Mouse (Mus musculus) forebrain, embryonic 14.5 days (tissue): Measurements from ENCODE around the gene Krtap24-1. TPM values are rescaled to one million over a fixed set of nuclear protein-coding genes. Genes with fewer than 3 reads are reported as not detected.

Experiments
- ATAC-seq: fragments of 200-750 bp; cut with Nextera tagmentation; 2 replicates; pipeline ENCODE4 v1.8.0; 2017; ENCODE audit warnings: mild to moderate bottlenecking, moderate library complexity
- DNase-seq: peaks from one replicate; pipeline ENCODE4 v3.0.0-alpha.2; 2015; ENCODE audit warnings: low spot score
- H3K27ac ChIP-seq: fragments of 300-500 bp; sonication (generic); 2 replicates; pipeline ENCODE4 v1.5.1; 2014; ENCODE audit warnings: low read depth, mild to moderate bottlenecking, control low read depth, low read length, moderate library complexity
- H3K27me3 ChIP-seq: fragments of 300-500 bp; sonication (generic); replicated peaks from 2 replicates; pipeline ENCODE4 v1.6.1; 2014; ENCODE audit warnings: low read length, control low read depth, mixed read lengths; ENCODE audit not compliant: control insufficient read depth, insufficient read depth
- H3K36me3 ChIP-seq: fragments of 300-500 bp; sonication (generic); 2 replicates; pipeline ENCODE4 v1.6.1; 2014; ENCODE audit warnings: low read length, control low read depth; ENCODE audit not compliant: control insufficient read depth, insufficient read depth
- H3K4me1 ChIP-seq: fragments of 300-500 bp; sonication (generic); 2 replicates; pipeline ENCODE4 v1.6.1; 2014; ENCODE audit warnings: antibody characterized with exemption, low read length, control low read depth; ENCODE audit not compliant: control insufficient read depth, insufficient read depth
- H3K4me2 ChIP-seq: fragments of 300-500 bp; sonication (generic); 2 replicates; pipeline ENCODE4 v1.6.1; 2014; ENCODE audit warnings: mild to moderate bottlenecking, control low read depth, low read length
- H3K4me3 ChIP-seq: fragments of 300-500 bp; sonication (generic); 2 replicates; pipeline ENCODE4 v1.5.1; 2014; ENCODE audit warnings: low read depth, low read length, control low read depth
- H3K9ac ChIP-seq: fragments of 300-500 bp; sonication (generic); 2 replicates; pipeline ENCODE4 v1.6.1; 2014; ENCODE audit warnings: mild to moderate bottlenecking, low read length, control low read depth, moderate library complexity
- H3K9me3 ChIP-seq: fragments of 300-500 bp; sonication (generic); replicated peaks from 2 replicates; pipeline ENCODE4 v1.6.1; 2016; ENCODE audit warnings: low read length, control low read depth, mixed read lengths; ENCODE audit not compliant: control insufficient read depth
- WGBS: fragments of 180-500 bp; shearing (Covaris S2); extraction: QIAGEN DNeasy Blood & Tissue Kit; methylation state at CpG from one replicate; pipeline ENCODE4 v1.1.7; 2014; 5-methylcytosine and 5-hydroxymethylcytosine counted together
- polyA plus RNA-seq: library from polyadenylated mRNA; unstranded; fragments of >200 nt; fragmentation: Nextera tagmentation; extraction: Ambion mirVana; gene quantifications from 2 replicates; pipeline ENCODE4 v1.2.1, GENCODE M21; 2014

Gene Krtap24-1
- polyA plus RNA-seq, 1 experiment from 2014 or later = not detected

- DNase-seq = no peak
- Histone ChIP-seq H3K4me2 (no peak within 1 kb of the TSS), H3K4me1 (no peaks in the 10 kb centered on the region), H3K27me3 (no peaks in the 10 kb centered on the region), H3K9me3 (no peaks in the 10 kb centered on the region), H3K36me3 (no peaks in the 10 kb centered on the region), H3K27ac (no peak within 1 kb of the TSS), H3K4me3 (no peak within 1 kb of the TSS), H3K9ac (no peak within 1 kb of the TSS)
- ATAC-seq = no peak
- WGBS = 97% methylated on average over 4 of the region's 4 CpGs
These were observed 15.5 kb upstream of the Krtap24-1 start, which contains the start of gene 2310079G19Rik for GRCm38 (mm10) chr16:88627566-88627965. 2310079G19Rik (minus strand) TSS chr16:88627666.

GRCm38 (mm10) chr16:88612712-88613111, 633 bp upstream of the Krtap24-1 start:
- DNase-seq = no peak
- WGBS = 69% methylated on average over 4 of the region's 4 CpGs
- H3K27ac ChIP-seq = no peak overlapping the region
- H3K36me3 ChIP-seq = no peaks in the 10 kb centered on the region
- H3K9ac ChIP-seq = no peak overlapping the region
- H3K4me1 ChIP-seq = no peaks in the 10 kb centered on the region
- no peaks in the 10 kb centered on the region for H3K27me3 ChIP-seq
- H3K4me2 ChIP-seq = no peak overlapping the region
- H3K4me3 ChIP-seq = no peak overlapping the region
- H3K9me3 ChIP-seq = no peaks in the 10 kb centered on the region
- ATAC-seq = no peak

GRCm38 (mm10) chr16:88604570-88604969, 7.5 kb downstream of the Krtap24-1 start:
- H3K27me3 ChIP-seq = no peaks in the 10 kb centered on the region
- H3K9ac ChIP-seq = no peak overlapping the region
- DNase-seq (no peak), ATAC-seq (no peak)
- no peaks in the 10 kb centered on the region for H3K4me1 ChIP-seq
- no peak overlapping the region for H3K27ac ChIP-seq
- no peaks in the 10 kb centered on the region for H3K9me3 ChIP-seq
- no peak overlapping the region for H3K4me2 ChIP-seq
- H3K4me3 ChIP-seq = no peak overlapping the region
- no peaks in the 10 kb centered on the region for H3K36me3 ChIP-seq
- WGBS = 76% methylated on average over 6 of the region's 6 CpGs

DNA sequence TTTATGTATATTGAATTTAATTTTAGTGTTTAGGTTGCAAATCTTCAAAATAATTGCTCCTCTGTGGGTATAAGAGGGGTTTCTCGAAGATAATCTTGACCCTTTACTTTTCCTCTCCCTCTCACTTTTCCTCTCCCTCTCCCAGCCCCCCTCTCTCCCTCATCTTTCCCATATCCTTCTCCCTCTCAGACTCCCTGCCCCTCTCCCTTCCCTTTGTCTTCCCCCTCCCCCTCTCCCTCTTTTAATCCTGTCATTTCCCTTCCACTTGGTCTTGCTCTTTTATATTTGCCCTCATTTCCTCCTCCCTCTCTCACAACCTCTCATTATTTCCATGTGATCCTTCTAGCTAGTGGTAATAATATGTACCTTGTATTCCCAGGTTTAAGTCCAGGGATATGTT, 9.6 kb downstream of the Krtap24-1 start:
- 23% methylated on average over 1 of the region's 1 CpGs for WGBS
- DNase-seq = no peak
- Histone ChIP-seq H3K9me3 (no peaks in the 10 kb centered on the region), H3K27me3 (no peaks in the 10 kb centered on the region), H3K4me2 (no peak overlapping the region), H3K4me1 (no peaks in the 10 kb centered on the region), H3K9ac (no peak overlapping the region), H3K27ac (no peak overlapping the region), H3K36me3 (no peaks in the 10 kb centered on the region), H3K4me3 (no peak overlapping the region)
- no peak for ATAC-seq

- H3K27ac ChIP-seq = no peak overlapping the region
- H3K4me2 ChIP-seq = no peak overlapping the region
- no peak overlapping the region for H3K4me3 ChIP-seq
- WGBS = 83% methylated on average over 8 of the region's 8 CpGs
- H3K9me3 ChIP-seq = no peaks in the 10 kb centered on the region
- ATAC-seq (no peak), DNase-seq (no peak)
- H3K27me3 ChIP-seq = no peaks in the 10 kb centered on the region
- H3K36me3 ChIP-seq = no peaks in the 10 kb centered on the region
- H3K9ac ChIP-seq = no peak overlapping the region
- H3K4me1 ChIP-seq = no peaks in the 10 kb centered on the region
These were observed 11.8 kb downstream of the Krtap24-1 start for GRCm38 (mm10) chr16:88600303-88600702.

GRCm38 (mm10) chr16:88599504-88600237, 12.4 kb downstream of the Krtap24-1 start:
- Histone ChIP-seq H3K36me3 (no peaks in the 10 kb centered on the region), H3K9me3 (no peaks in the 10 kb centered on the region), H3K27me3 (no peaks in the 10 kb centered on the region), H3K4me2 (no peak overlapping the region), H3K4me1 (no peaks in the 10 kb centered on the region), H3K4me3 (no peak overlapping the region), H3K9ac (no peak overlapping the region), H3K27ac (no peak overlapping the region)
- no peak for ATAC-seq
- WGBS = 58% methylated on average over 16 of the region's 16 CpGs
- no peak for DNase-seq

DNA sequence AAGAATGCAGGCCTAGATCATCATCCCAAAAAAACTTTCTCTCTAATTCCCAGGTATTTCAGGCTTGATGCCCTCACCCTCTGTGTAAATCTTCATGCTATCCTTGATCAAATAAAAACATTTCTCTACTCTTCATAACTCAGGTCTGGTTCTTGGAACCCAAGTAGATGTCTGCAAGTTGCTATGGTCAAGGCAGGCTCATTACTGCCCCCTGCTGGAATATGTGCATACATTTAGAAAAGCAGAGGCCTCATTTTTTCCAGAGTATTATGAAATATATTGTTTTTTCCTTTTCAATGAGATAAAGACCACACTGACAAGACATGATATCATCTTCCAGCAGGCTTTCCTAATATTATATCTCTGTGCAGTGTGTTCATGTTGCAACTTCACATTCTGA, 19.3 kb downstream of the Krtap24-1 start:
- H3K4me3 ChIP-seq = no peak overlapping the region
- no peaks in the 10 kb centered on the region for H3K27me3 ChIP-seq
- no peak overlapping the region for H3K4me2 ChIP-seq
- ATAC-seq (no peak), DNase-seq (no peak)
- H3K9me3 ChIP-seq = no peaks in the 10 kb centered on the region
- no peaks in the 10 kb centered on the region for H3K4me1 ChIP-seq
- no peak overlapping the region for H3K9ac ChIP-seq
- no peaks in the 10 kb centered on the region for H3K36me3 ChIP-seq
- no peak overlapping the region for H3K27ac ChIP-seq

GRCm38 (mm10) chr16:88583338-88583737, 28.7 kb downstream of the Krtap24-1 start:
- Histone ChIP-seq H3K27me3 (no peaks in the 10 kb centered on the region), H3K4me1 (no peaks in the 10 kb centered on the region), H3K9me3 (no peaks in the 10 kb centered on the region), H3K36me3 (no peaks in the 10 kb centered on the region), H3K4me3 (no peak overlapping the region), H3K4me2 (no peak overlapping the region), H3K27ac (no peak overlapping the region), H3K9ac (no peak overlapping the region)
- WGBS = 92% methylated on average over 9 of the region's 9 CpGs
- ATAC-seq = no peak
- DNase-seq = no peak

DNA sequence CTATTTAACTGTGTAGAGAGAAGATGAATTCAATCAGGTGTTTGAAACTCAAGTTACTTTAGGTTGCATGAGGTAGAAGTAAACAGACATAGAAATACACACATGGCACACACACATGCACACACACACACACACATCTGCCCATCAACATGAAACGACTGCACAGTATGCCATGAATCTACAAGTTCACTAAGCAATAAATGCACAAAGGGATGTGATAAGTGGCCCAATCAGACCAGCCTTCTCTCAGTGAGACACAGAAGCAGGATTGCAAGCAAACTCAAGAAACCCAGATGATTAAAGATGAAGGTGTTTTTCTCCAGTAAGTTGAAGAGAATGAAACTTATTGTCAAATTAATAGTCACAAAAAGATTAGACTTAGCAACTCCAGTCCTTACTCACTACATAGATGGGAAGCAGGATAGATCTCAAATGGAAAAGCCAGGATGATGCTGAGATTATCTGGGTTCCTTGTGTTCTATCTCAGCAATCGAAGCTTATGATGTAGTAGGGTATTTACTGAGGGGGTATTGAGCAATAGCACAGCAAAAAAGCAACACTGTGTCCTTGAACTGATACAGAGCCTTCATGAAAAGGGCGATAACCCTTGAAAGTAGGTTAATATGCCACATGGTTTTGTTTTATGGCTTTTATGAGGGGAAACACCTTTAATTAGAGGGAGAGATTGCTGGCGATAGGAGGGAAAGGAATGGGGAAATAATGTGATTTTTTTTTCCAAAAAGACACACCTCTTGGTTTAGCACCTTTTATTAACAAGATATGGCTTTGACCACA, 36.0 kb downstream of the Krtap24-1 start:
- 78% methylated on average over 4 of the region's 4 CpGs for WGBS
- Histone ChIP-seq H3K4me3 (no peak overlapping the region), H3K4me1 (no peaks in the 10 kb centered on the region), H3K27me3 (no peaks in the 10 kb centered on the region), H3K27ac (no peak overlapping the region), H3K9me3 (no peaks in the 10 kb centered on the region), H3K4me2 (no peak overlapping the region), H3K9ac (no peak overlapping the region), H3K36me3 (no peaks in the 10 kb centered on the region)
- DNase-seq (no peak), ATAC-seq (no peak)
